Mouse (Mus musculus) myocyte (in vitro differentiated cells): ENCODE data around the gene Acap3. TPM values are rescaled to one million over a fixed set of nuclear protein-coding genes. Genes with fewer than 3 reads are reported as not detected.
A peak's percentile ranks its signal among the peaks of the same experiment; 100 is the strongest.

Experiments used
- H3K27me3 ChIP-seq: one replicate; pipeline ENCODE4 v1.6.1; 2011; ENCODE audit not compliant: control insufficient read depth, insufficient read depth, insufficient read length
- H3K36me3 ChIP-seq: one replicate; pipeline ENCODE4 v1.6.1; 2011; ENCODE audit not compliant: control insufficient read depth, insufficient read depth
- H3K4me2 ChIP-seq: one replicate; pipeline ENCODE4 v1.6.1; 2011; ENCODE audit warnings: low read depth, control low read depth
- H3K4me3 ChIP-seq: one replicate; pipeline ENCODE4 v1.5.1; 2011; ENCODE audit warnings: mild to moderate bottlenecking, control low read depth, moderate library complexity
- H3K79me2 ChIP-seq: one replicate; pipeline ENCODE4 v1.6.1; 2011; ENCODE audit not compliant: control insufficient read depth, insufficient read depth
- H3ac ChIP-seq: one replicate; pipeline ENCODE4 v1.6.1; 2011; ENCODE audit not compliant: control insufficient read depth, insufficient read length
- CEBPB ChIP-seq: IDR thresholded peaks from 2 replicates; pipeline ENCODE4 v1.6.1; 2011; ENCODE audit warnings: mild to moderate bottlenecking, moderate library complexity; ENCODE audit not compliant: poor library complexity, insufficient read depth, severe bottlenecking
- MAX ChIP-seq: IDR thresholded peaks from one replicate; pipeline ENCODE4 v1.6.1; 2011; ENCODE audit warnings: low read depth, mild to moderate bottlenecking, control low read depth
- MYOD1 ChIP-seq, 3 experiments: IDR thresholded peaks; one replicate each; pipeline ENCODE4 v1.6.1; 2011; ENCODE audit warnings: control low read depth in 2 of 3, low read depth in 2 of 3, mild to moderate bottlenecking in 2 of 3, moderate library complexity in 1 of 3; ENCODE audit not compliant: insufficient read length in 2 of 3, control insufficient read depth in 1 of 3
- MYOG ChIP-seq, 3 experiments: IDR thresholded peaks; one replicate each; pipeline ENCODE4 v1.6.1; 2011; ENCODE audit warnings: control low read depth in 2 of 3, low read depth in 2 of 3, mild to moderate bottlenecking in 2 of 3; ENCODE audit not compliant: insufficient read length in 2 of 3, control insufficient read depth in 1 of 3, insufficient read depth in 1 of 3
- POLR2A ChIP-seq: IDR thresholded peaks from one replicate; pipeline ENCODE4 v1.6.1; 2011; ENCODE audit warnings: low read depth, mild to moderate bottlenecking, control low read depth, moderate library complexity; ENCODE audit not compliant: insufficient read length
- POLR2AphosphoS2 ChIP-seq: IDR thresholded peaks from one replicate; pipeline ENCODE4 v1.6.1; 2011; ENCODE audit warnings: low read depth, control low read depth; ENCODE audit not compliant: insufficient read length
- REST ChIP-seq: IDR thresholded peaks from one replicate; pipeline ENCODE4 v1.6.1; 2011; ENCODE audit warnings: mild to moderate bottlenecking, control low read depth, moderate library complexity; ENCODE audit not compliant: insufficient read depth, insufficient read length
- SRF ChIP-seq: IDR thresholded peaks from one replicate; pipeline ENCODE4 v1.6.1; 2011; ENCODE audit warnings: low read depth; ENCODE audit not compliant: control insufficient read depth, insufficient read length
- TCF3 ChIP-seq: IDR thresholded peaks from one replicate; pipeline ENCODE4 v1.6.1; 2011; ENCODE audit warnings: low read depth, control low read depth; ENCODE audit not compliant: insufficient read length
- USF1 ChIP-seq: IDR thresholded peaks from one replicate; pipeline ENCODE4 v1.6.1; 2011; ENCODE audit warnings: low read depth, mild to moderate bottlenecking, control low read depth, moderate library complexity
- polyA plus RNA-seq: library from polyadenylated mRNA; unstranded; fragments of >200 nt; fragmentation: generic; extraction: Trizol; gene quantifications from one replicate; pipeline ENCODE4 v1.2.1, GENCODE M21; 2012; ENCODE audit warnings: missing spikeins

Gene Acap3
- 22.3 TPM for polyA plus RNA-seq

- peak within 1 kb of the TSS; percentile 83 for H3K4me2 ChIP-seq
- no peaks in the 10 kb centered on the region for H3K27me3 ChIP-seq
- peaks cover 5% of the 10 kb centered on the region for H3K36me3 ChIP-seq
- no peak for TF ChIP-seq TCF3
- TF ChIP-seq MYOG (IDR thresholded peaks at IDR 0.05; ENCODE audit: control insufficient read depth in 1 of 3, insufficient read depth in 1 of 3, insufficient read length in 2 of 3, low read depth in 2 of 3), result no peak
- TF ChIP-seq USF1, result peak; percentile 19
- TF ChIP-seq REST, result no peak
- TF ChIP-seq CEBPB, result no peak
- no peak for TF ChIP-seq MAX
- peak; percentile 78 for TF ChIP-seq POLR2A
- peak; percentile 68 for TF ChIP-seq POLR2AphosphoS2
- peak within 1 kb of the TSS; percentile 78 for H3K4me3 ChIP-seq
- H3K79me2 ChIP-seq, result peaks cover 35% of the 10 kb centered on the region
- peak within 1 kb of the TSS; percentile 94 for H3ac ChIP-seq
Measured at GRCm38 (mm10) chr4:155891551-155892001, at the start of gene Acap3, which contains the start of gene Pusl1. TSS of gene Acap3 (plus strand) at chr4:155891822. TSS of gene Pusl1 (minus strand) at chr4:155891781.

DNA sequence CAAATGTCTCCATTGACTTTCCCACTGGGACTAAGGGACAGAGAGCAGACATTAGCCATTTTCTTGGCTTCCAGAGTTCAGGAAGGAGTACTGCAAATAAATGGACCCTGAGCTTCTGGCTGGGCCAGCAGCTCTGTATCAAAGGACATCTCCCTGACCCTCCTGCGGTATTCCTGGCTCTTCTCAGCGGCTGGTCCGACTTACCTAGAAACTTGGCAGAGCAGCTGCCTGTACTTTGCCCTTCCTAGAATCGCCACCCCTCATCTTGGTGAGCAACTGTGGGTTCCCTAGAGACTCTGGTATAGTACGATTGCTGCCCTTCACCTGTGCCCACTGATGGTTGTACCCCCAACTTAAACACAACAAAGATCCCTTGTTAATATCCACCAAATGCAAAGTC lies 48.4 kb upstream of the Acap3 start:
- Histone ChIP-seq H3K4me3 (no peak overlapping the region), H3K27me3 (no peaks in the 10 kb centered on the region), H3K36me3 (peaks cover 6% of the 10 kb centered on the region), H3K4me2 (no peak overlapping the region), H3ac (no peak overlapping the region), H3K79me2 (peaks cover 14% of the 10 kb centered on the region)
- no peak for TF ChIP-seq MYOD1 (IDR thresholded peaks at IDR 0.05; ENCODE audit: control insufficient read depth in 1 of 3, insufficient read length in 2 of 3, low read depth in 2 of 3)
- TF ChIP-seq CEBPB, result no peak
- TF ChIP-seq USF1, result no peak
- no peak for TF ChIP-seq POLR2A

- H3K79me2 ChIP-seq, result peaks cover 45% of the 10 kb centered on the region
- peak within 1 kb of the TSS; percentile 100 for H3K4me2 ChIP-seq
- peak within 1 kb of the TSS; percentile 28 for H3ac ChIP-seq
- H3K4me3 ChIP-seq, result peak within 1 kb of the TSS; percentile 80
- H3K27me3 ChIP-seq, result no peaks in the 10 kb centered on the region
- peak; percentile 75 for TF ChIP-seq POLR2AphosphoS2
- peak in 1 of 3 experiments; percentile 41 for TF ChIP-seq MYOG (IDR thresholded peaks at IDR 0.05; ENCODE audit: control insufficient read depth in 1 of 3, insufficient read depth in 1 of 3, insufficient read length in 2 of 3, low read depth in 2 of 3)
- no peak for TF ChIP-seq SRF
- peak; percentile 67 for TF ChIP-seq POLR2A
- H3K36me3 ChIP-seq, result peaks cover 6% of the 10 kb centered on the region
Measured at GRCm38 (mm10) chr4:155846871-155847578, 44.6 kb upstream of the Acap3 start, which contains the start of gene Dvl1. TSS of gene Dvl1 (plus strand) at chr4:155847402.

- Histone ChIP-seq H3ac (peak overlapping the region; percentile 28), H3K4me3 (peak overlapping the region; percentile 80), H3K36me3 (peaks cover 2% of the 10 kb centered on the region), H3K79me2 (peaks cover 45% of the 10 kb centered on the region), H3K27me3 (no peaks in the 10 kb centered on the region), H3K4me2 (peak overlapping the region; percentile 100)
- TF ChIP-seq MYOG (IDR thresholded peaks at IDR 0.05; ENCODE audit: control insufficient read depth in 1 of 3, insufficient read depth in 1 of 3, insufficient read length in 2 of 3, low read depth in 2 of 3) (peak in 2 of 3 experiments; percentile 15 to 66), POLR2AphosphoS2 (no peak), MYOD1 (IDR thresholded peaks at IDR 0.05; ENCODE audit: control insufficient read depth in 1 of 3, insufficient read length in 2 of 3, low read depth in 2 of 3) (peak in 2 of 3 experiments; percentile 20 to 51)
Measured at GRCm38 (mm10) chr4:155847591-155848352, 43.9 kb upstream of the Acap3 start.

DNA sequence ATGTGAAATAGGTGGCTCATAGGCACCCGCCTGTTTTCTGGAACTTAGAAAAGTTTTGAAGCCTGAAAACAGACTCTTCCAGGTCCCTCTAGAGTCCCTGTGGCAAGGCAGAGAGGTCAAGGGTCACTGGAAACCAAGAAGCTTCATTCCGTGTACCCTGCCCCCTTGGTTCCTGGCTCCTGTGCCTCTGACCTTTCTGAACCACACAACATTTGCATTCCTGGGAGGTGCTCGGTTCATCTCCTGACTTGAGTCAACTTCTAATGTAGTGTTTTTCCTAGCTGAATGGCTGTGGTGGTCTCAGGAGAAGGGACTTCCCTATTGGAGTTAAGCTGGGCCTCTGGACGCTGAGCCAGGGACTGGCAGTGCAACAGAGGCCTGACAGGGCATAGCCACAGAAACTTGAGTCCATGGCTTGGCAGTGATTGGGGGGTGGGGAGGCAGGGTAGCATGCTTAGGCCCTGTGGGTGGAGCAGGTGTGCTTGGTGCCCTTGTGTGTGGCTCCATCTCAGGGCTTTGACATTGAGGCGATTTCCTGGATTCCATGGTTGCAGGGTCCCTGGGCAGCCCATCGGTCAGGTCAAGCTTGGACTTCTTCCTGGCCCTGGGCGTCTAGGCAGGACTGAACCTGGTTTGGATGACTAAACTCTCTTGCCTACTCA lies 43.1 kb upstream of the Acap3 start:
- no peaks in the 10 kb centered on the region for H3K36me3 ChIP-seq
- H3ac ChIP-seq, result peak overlapping the region; percentile 28
- H3K4me3 ChIP-seq, result peak overlapping the region; percentile 80
- H3K27me3 ChIP-seq, result no peaks in the 10 kb centered on the region
- TF ChIP-seq TCF3, result no peak
- TF ChIP-seq MYOG (IDR thresholded peaks at IDR 0.05; ENCODE audit: control insufficient read depth in 1 of 3, insufficient read depth in 1 of 3, insufficient read length in 2 of 3, low read depth in 2 of 3), result peak in 2 of 3 experiments; percentile 34 to 86
- no peak for TF ChIP-seq CEBPB
- TF ChIP-seq MYOD1 (IDR thresholded peaks at IDR 0.05; ENCODE audit: control insufficient read depth in 1 of 3, insufficient read length in 2 of 3, low read depth in 2 of 3), result peak in 2 of 3 experiments; percentile 59 to 93
- peak overlapping the region; percentile 100 for H3K4me2 ChIP-seq
- H3K79me2 ChIP-seq, result peaks cover 45% of the 10 kb centered on the region
